Mouse (Mus musculus) v-Abl transformed pro-B cells (cell line): ENCODE data around the gene Coq10a.

ENCODE experiments used
- in situ Hi-C, 2 experiments: fragments of 400-800 bp; cut with MboI; formaldehyde crosslinking; loops; one replicate each; pipeline ENCODE4 v1.15.1; 2025; ENCODE audit not compliant: unreplicated experiment in 2 of 2

Coq10a gene

GRCm38 (mm10) chr10:128359226-128359625 lies 9.6 kb downstream of the Coq10a start:
- in situ Hi-C loops = no loop called here

GRCm38 (mm10) chr10:128358796-128359195 lies 10.0 kb downstream of the Coq10a start:
- in situ Hi-C loops = no loop called here

GRCm38 (mm10) chr10:128347541-128347940 lies 21.3 kb downstream of the Coq10a start:
- in situ Hi-C loops = loop anchor here in 1 of 2 experiments (25.0 kb wide), 1 partner anchor 540 kb away; the partner anchor contains the start of gene Gdf11

- in situ Hi-C loops = loop anchor here in 1 of 2 experiments (25.0 kb wide), 1 partner anchor 543 kb away; the partner anchor contains the start of gene Gdf11
Observed at GRCm38 (mm10) chr10:128344568-128345275, 24.1 kb downstream of the Coq10a start.

GRCm38 (mm10) chr10:128343436-128343835 lies 25.4 kb downstream of the Coq10a start:
- in situ Hi-C loops = loop anchor here in 1 of 2 experiments (25.0 kb wide), 1 partner anchor 544 kb away; the partner anchor contains the start of gene Gdf11

- in situ Hi-C loops = loop anchor here in 1 of 2 experiments (25.0 kb wide), 1 partner anchor 547 kb away; the partner anchor contains the start of gene Gdf11
Observed at GRCm38 (mm10) chr10:128340257-128340656, 28.5 kb downstream of the Coq10a start.

- in situ Hi-C loops = loop anchor here (5.0 to 25.0 kb wide), 4 partner anchors 113 to 548 kb away; partner anchors contain the start of genes Rpl41 (in 2 of the 2), Zc3h10 (in 2 of the 2) and Gdf11 (in 1 of the 2)
Observed at GRCm38 (mm10) chr10:128338948-128339347, 29.8 kb downstream of the Coq10a start.

GRCm38 (mm10) chr10:128338415-128338814 lies 30.4 kb downstream of the Coq10a start:
- in situ Hi-C loops = loop anchor here (5.0 to 25.0 kb wide), 4 partner anchors 114 to 549 kb away; partner anchors contain the start of genes Rpl41 (in 2 of the 2), Zc3h10 (in 2 of the 2) and Gdf11 (in 1 of the 2)

GRCm38 (mm10) chr10:128337306-128338181 lies 31.3 kb downstream of the Coq10a start, which contains the start of gene Cs:
Gene Cs (plus strand): TSS chr10:128337734.
- in situ Hi-C loops = loop anchor here (5.0 to 25.0 kb wide), 4 partner anchors 115 to 550 kb away; partner anchors contain the start of genes Rpl41 (in 2 of the 2), Zc3h10 (in 2 of the 2) and Gdf11 (in 1 of the 2)

GRCm38 (mm10) chr10:128336597-128336996 lies 32.2 kb downstream of the Coq10a start:
- in situ Hi-C loops = loop anchor here (5.0 to 25.0 kb wide), 4 partner anchors 116 to 551 kb away; partner anchors contain the start of genes Rpl41 (in 2 of the 2), Zc3h10 (in 2 of the 2) and Gdf11 (in 1 of the 2)

GRCm38 (mm10) chr10:128336195-128336594 lies 32.6 kb downstream of the Coq10a start:
- in situ Hi-C loops = loop anchor here (5.0 to 25.0 kb wide), 4 partner anchors 116 to 551 kb away; partner anchors contain the start of genes Rpl41 (in 2 of the 2), Zc3h10 (in 2 of the 2) and Gdf11 (in 1 of the 2)

GRCm38 (mm10) chr10:128335582-128335981 lies 33.2 kb downstream of the Coq10a start:
- in situ Hi-C loops = loop anchor here (5.0 to 25.0 kb wide), 4 partner anchors 117 to 552 kb away; partner anchors contain the start of genes Rpl41 (in 2 of the 2), Zc3h10 (in 2 of the 2) and Gdf11 (in 1 of the 2)

GRCm38 (mm10) chr10:128332358-128333249 lies 36.2 kb downstream of the Coq10a start:
- in situ Hi-C loops = loop anchor here (5.0 to 25.0 kb wide), 3 partner anchors 75 to 555 kb away; partner anchors contain the start of genes Gdf11 (in 1 of the 2), Rpl41 (in 1 of the 2) and Zc3h10 (in 1 of the 2)

- in situ Hi-C loops = loop anchor here in 1 of 2 experiments (25.0 kb wide), 1 partner anchor 560 kb away; the partner anchor contains the start of gene Gdf11
Observed at GRCm38 (mm10) chr10:128327610-128328009, 41.2 kb downstream of the Coq10a start.

- in situ Hi-C loops = loop anchor here in 1 of 2 experiments (25.0 kb wide), 1 partner anchor 560 kb away; the partner anchor contains the start of gene Gdf11
Observed at GRCm38 (mm10) chr10:128326825-128327224, 42.0 kb downstream of the Coq10a start.

- in situ Hi-C loops = no loop called here
Observed at GRCm38 (mm10) chr10:128323516-128323915, 45.3 kb downstream of the Coq10a start.

GRCm38 (mm10) chr10:128322141-128323108 lies 46.4 kb downstream of the Coq10a start, which contains the start of gene Cnpy2:
Gene Cnpy2 (plus strand): TSS chr10:128322459.
- in situ Hi-C loops = no loop called here
